Mouse (Mus musculus) midbrain, embryonic 12.5 days (tissue): ENCODE measurements around the gene Zfp710. TPM values are rescaled to one million over a fixed set of nuclear protein-coding genes. Genes with fewer than 3 reads are reported as not detected.
A peak's percentile ranks its signal among the peaks of the same experiment; 100 is the strongest.

ENCODE experiments used
- ATAC-seq: fragments of 200-750 bp; cut with Nextera tagmentation; 2 replicates; pipeline ENCODE4 v1.8.0; 2017; ENCODE audit warnings: low read depth, moderate TSS enrichment, moderate library complexity; ENCODE audit not compliant: low FRiP score
- H3K27ac ChIP-seq: fragments of 300-500 bp; sonication (generic); replicated peaks from 2 replicates; pipeline ENCODE4 v1.5.1; 2016; ENCODE audit warnings: mild to moderate bottlenecking
- H3K27me3 ChIP-seq: fragments of 300-500 bp; sonication (generic); 2 replicates; pipeline ENCODE4 v1.6.1; 2016; ENCODE audit warnings: mild to moderate bottlenecking
- H3K36me3 ChIP-seq: fragments of 300-500 bp; sonication (generic); 2 replicates; pipeline ENCODE4 v1.6.1; 2016
- H3K4me1 ChIP-seq: fragments of 300-500 bp; sonication (generic); 2 replicates; pipeline ENCODE4 v1.6.1; 2016
- H3K4me2 ChIP-seq: fragments of 300-500 bp; sonication (generic); replicated peaks from 2 replicates; pipeline ENCODE4 v1.6.1; 2016; ENCODE audit warnings: mild to moderate bottlenecking, moderate library complexity
- H3K4me3 ChIP-seq: fragments of 300-500 bp; sonication (generic); 2 replicates; pipeline ENCODE4 v1.5.1; 2016; ENCODE audit warnings: mild to moderate bottlenecking
- H3K9ac ChIP-seq: fragments of 300-500 bp; sonication (generic); replicated peaks from 2 replicates; pipeline ENCODE4 v1.6.1; 2016; ENCODE audit warnings: mild to moderate bottlenecking, moderate library complexity
- H3K9me3 ChIP-seq: fragments of 300-500 bp; sonication (generic); 2 replicates; pipeline ENCODE4 v1.6.1; 2016; ENCODE audit warnings: mild to moderate bottlenecking
- WGBS: fragments of 180-500 bp; shearing (Covaris S2); methylation state at CpG from one replicate; pipeline ENCODE4 v1.1.7; 2016; 5-methylcytosine and 5-hydroxymethylcytosine counted together
- polyA plus RNA-seq: library from polyadenylated mRNA; unstranded; fragments of >200 nt; fragmentation: Nextera tagmentation; extraction: Ambion mirVana; gene quantifications from 2 replicates; pipeline ENCODE4 v1.2.1, GENCODE M21; 2016

The Zfp710 gene
- polyA plus RNA-seq, 1 experiment from 2014 or later, result 31.1 TPM

DNA sequence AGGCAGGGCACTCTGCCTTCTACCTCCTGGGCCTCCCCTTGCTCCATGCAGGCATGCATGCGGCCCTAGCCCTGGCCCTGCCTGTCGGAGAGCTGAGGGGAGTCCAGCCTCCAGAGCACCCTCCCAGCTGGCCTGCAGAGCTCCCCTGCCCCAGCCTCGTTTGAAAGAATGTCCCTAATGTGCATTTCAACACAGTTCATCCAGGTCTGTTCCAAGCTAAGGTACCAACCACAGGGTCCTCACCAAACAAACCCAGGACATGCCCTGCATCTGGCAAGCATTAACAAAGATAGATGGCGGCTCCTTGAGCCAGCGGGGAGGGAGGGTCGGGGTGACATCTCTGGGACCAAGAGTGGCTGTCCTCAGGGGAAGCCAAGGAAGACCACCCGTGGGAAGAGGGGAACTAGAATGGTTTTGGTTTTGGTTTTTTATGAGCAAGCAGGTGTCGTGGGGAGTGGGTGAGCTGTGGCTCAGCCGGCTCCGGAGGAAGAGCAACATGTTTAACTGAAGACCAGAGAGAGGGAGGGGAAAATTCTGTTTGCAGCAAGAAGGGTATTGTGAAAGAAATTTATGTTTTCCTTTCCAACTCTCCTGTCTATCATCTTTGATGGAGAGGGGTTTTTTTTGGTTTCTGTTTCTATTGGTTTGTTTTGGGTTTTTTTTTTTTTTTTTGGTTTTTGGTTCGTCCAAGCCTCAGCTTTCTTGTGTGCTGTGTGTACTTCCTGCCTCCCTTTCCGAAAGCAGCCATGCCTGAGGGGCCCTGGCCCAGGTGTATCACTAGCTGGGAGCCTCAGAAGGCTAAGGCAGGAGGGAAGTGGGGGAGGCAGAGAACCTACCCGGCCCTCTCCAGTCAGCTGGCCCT is 66.6 kb downstream of the Zfp710 start:
- WGBS, result 68% methylated on average over 13 of the region's 13 CpGs
- peaks cover 98% of the 10 kb centered on the region for H3K36me3 ChIP-seq
- H3K27me3 ChIP-seq, result no peaks in the 10 kb centered on the region
- no peak for ATAC-seq
- H3K4me3 ChIP-seq, result no peak overlapping the region
- no peak overlapping the region; the same call in 1 of the 2 replicates for H3K27ac ChIP-seq
- H3K4me1 ChIP-seq, result no peaks in the 10 kb centered on the region
- no peak overlapping the region for H3K4me2 ChIP-seq
- no peak overlapping the region for H3K9ac ChIP-seq
- H3K9me3 ChIP-seq, result no peaks in the 10 kb centered on the region

DNA sequence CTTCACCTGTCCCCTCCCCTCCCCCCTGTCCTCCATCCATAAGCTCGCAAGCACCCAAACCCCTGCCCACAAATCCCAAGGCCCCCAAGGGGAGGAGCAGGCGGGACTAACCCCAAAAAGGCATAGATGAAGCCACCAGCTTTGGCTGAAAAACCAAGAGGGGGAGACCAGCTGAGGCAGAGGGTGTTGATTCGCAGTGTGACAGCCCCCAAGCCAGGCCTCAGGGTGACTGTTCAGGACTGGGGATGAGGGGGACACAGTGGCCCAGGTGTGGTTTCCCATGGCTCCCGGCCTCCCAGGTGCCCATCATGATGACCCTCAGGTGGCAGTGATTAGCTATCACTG is 67.2 kb downstream of the Zfp710 start:
- no peak for ATAC-seq
- H3K36me3 ChIP-seq, result peaks cover 98% of the 10 kb centered on the region
- H3K4me3 ChIP-seq, result no peak overlapping the region
- H3K4me2 ChIP-seq, result no peak overlapping the region
- H3K4me1 ChIP-seq, result no peaks in the 10 kb centered on the region
- H3K27me3 ChIP-seq, result no peaks in the 10 kb centered on the region
- no peak overlapping the region for H3K27ac ChIP-seq
- no peak overlapping the region for H3K9ac ChIP-seq
- H3K9me3 ChIP-seq, result no peaks in the 10 kb centered on the region
- WGBS, result 85% methylated on average over 4 of the region's 4 CpGs

DNA sequence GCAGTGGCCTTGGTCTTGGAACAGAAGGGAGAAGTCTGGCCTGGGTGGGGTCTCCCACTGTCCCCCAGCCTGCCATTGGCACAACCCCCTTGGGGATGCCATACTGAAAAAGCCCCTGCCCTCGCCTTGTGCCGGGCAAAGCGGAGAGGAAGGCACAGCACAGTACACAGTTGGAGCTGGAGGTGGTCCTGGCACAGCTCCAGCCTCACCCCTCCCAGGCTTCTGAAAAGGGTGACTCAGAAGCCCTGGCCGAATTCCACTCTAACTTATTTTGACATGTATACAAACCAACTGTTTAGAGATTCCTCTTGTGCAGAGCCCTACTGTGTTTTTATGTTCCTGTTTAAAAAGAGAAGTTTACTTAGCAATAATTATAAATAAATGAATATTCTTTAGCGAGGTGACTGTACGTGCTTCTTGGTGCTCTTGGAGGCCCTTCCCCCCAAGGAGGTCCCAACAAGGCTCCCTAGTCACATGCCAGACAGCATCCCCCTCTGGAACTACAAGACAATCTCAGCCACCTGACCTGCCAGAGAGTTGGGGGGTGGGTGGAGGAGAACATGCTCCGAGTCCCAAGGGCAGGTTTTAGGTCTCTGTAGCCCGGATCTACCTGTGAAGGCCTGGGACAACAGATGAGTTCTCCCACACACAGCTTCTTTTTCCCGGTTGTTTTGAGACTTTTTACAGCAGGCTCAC is 67.9 kb downstream of the Zfp710 start:
- ATAC-seq, result no peak
- H3K4me2 ChIP-seq, result no peak overlapping the region
- no peak overlapping the region for H3K9ac ChIP-seq
- H3K4me3 ChIP-seq, result no peak overlapping the region
- no peak overlapping the region for H3K27ac ChIP-seq
- H3K27me3 ChIP-seq, result no peaks in the 10 kb centered on the region
- no peaks in the 10 kb centered on the region for H3K4me1 ChIP-seq
- 89% methylated on average over 9 of the region's 9 CpGs for WGBS
- H3K9me3 ChIP-seq, result no peaks in the 10 kb centered on the region
- peaks cover 98% of the 10 kb centered on the region for H3K36me3 ChIP-seq

DNA sequence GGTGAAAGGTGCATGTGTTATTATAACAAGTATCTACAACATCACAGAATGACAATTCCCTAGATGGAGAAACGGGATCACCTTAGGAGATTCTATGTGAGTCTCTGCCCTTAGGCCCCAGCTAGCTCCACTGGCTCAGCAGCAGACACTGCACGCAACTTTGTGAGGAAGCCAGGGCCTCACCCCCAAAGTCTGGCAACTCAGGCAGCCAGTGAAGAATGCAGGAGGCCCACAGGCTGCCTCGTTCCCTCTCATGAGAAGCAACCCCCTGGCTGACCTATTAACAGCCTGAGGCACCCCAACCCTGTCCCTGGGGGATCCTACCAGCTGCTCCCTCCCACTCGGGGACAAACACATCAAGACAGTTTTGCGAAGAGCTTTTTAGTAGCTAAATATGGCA is 69.9 kb downstream of the Zfp710 start:
- Histone ChIP-seq H3K36me3 (peaks cover 98% of the 10 kb centered on the region), H3K4me3 (no peak overlapping the region), H3K9me3 (no peaks in the 10 kb centered on the region), H3K27me3 (no peaks in the 10 kb centered on the region), H3K27ac (0 out of 2 replicates have a peak overlapping the region, but pooled peaks have one; percentile 15), H3K4me1 (no peaks in the 10 kb centered on the region), H3K9ac (no peak overlapping the region), H3K4me2 (no peak overlapping the region)
- ATAC-seq, result no peak
- WGBS, result 71% methylated on average over 5 of the region's 5 CpGs

DNA sequence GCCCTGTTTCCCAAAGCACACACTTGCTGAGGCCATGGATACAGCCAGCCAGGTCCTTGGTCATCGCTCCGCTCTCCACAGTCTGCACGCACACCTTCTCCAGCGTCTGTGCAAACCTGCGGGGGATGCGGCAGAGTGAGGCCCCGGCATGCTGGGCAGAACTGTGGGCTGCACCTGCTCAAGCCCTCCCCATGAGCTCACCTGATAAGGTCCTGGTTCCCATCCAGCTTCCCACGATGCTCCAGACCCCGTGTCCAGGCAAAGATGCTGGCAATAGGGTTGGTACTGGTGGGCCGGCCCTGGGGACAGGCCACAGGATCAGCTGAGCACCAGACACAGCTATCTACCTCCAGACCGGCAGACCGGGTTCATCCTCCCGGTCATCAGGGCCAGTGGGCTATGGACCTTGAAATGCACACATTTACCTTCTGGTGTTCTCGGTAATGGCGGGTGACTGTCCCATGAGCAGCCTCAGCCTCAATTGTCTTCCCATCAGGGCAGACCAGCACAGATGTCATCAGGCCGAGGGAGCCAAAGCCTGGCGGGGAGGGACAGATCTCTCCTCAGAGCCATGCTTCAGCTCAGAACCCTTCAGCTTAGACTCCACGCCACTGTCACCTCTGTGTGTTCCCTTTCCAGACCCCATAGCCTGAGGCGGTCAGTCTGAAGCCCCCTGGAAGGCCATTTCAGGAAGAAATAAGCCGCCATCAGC is 71.1 kb downstream of the Zfp710 start:
- H3K36me3 ChIP-seq, result peaks cover 98% of the 10 kb centered on the region
- H3K9me3 ChIP-seq, result no peaks in the 10 kb centered on the region
- no peak overlapping the region for H3K9ac ChIP-seq
- 93% methylated on average over 20 of the region's 20 CpGs for WGBS
- H3K4me1 ChIP-seq, result no peaks in the 10 kb centered on the region
- H3K27ac ChIP-seq, result 0 out of 2 replicates have a peak overlapping the region, but pooled peaks have one; percentile 2
- H3K4me2 ChIP-seq, result no peak overlapping the region
- no peaks in the 10 kb centered on the region for H3K27me3 ChIP-seq
- no peak for ATAC-seq
- H3K4me3 ChIP-seq, result no peak overlapping the region

DNA sequence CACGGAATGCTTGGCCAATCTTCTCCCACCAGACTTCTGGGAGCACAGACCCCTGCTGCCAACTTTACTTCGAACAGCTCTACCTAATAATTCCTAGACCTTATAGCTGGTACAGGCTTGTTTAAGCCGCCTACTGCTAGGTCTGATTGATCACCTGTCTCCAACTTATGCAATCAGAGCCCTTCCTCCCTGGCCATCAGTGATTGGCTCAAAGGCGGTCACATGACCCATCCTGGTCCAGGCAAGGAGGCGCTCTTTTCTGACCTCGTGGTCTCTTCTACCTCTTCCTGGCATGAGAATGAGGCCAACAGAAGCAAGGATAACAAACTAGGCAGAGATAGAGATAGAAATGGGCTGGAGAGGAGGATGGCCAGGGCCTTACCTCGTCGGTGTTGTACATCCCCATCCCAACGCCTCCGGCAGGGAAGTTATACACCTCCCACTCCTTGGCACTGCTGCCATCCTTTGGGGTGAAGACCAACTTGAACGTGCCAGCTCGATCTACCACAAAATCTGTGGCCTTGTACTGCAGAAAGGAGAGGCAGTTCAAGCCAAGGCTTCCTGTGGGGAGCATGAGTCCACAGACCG is 73.9 kb downstream of the Zfp710 start:
- ATAC-seq, result no peak
- WGBS, result 95% methylated on average over 13 of the region's 13 CpGs
- Histone ChIP-seq H3K9me3 (no peaks in the 10 kb centered on the region), H3K27me3 (no peaks in the 10 kb centered on the region), H3K36me3 (peaks cover 98% of the 10 kb centered on the region), H3K27ac (no peak overlapping the region), H3K4me3 (no peak overlapping the region), H3K4me2 (no peak overlapping the region), H3K4me1 (no peaks in the 10 kb centered on the region), H3K9ac (no peak overlapping the region)

DNA sequence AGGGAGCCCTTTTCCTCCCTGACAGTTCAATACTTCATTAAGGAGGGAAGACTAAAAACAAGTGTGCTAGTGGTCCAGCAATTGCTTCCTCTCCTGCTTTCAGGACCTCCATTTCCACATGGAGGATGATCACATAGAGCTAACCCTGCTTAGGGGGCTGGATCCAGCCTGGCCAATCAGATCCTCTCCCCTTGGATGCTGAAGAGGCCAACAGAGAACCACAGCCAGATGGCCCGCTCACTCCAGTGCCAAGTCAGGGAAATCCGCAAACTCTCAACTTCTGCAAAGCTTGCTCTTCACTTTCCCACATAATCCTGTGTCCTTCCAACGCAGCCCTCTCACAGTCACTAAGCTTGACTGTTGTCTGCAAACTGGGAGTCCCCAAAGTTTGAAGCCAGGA is 78.7 kb downstream of the Zfp710 start:
- ATAC-seq, result no peak
- Histone ChIP-seq H3K4me3 (no peak overlapping the region), H3K4me2 (no peak overlapping the region), H3K9me3 (no peaks in the 10 kb centered on the region), H3K9ac (no peak overlapping the region), H3K27ac (no peak overlapping the region), H3K4me1 (no peaks in the 10 kb centered on the region), H3K36me3 (peaks cover 61% of the 10 kb centered on the region), H3K27me3 (no peaks in the 10 kb centered on the region)
- WGBS, result 90% methylated on average over 3 of the region's 3 CpGs

DNA sequence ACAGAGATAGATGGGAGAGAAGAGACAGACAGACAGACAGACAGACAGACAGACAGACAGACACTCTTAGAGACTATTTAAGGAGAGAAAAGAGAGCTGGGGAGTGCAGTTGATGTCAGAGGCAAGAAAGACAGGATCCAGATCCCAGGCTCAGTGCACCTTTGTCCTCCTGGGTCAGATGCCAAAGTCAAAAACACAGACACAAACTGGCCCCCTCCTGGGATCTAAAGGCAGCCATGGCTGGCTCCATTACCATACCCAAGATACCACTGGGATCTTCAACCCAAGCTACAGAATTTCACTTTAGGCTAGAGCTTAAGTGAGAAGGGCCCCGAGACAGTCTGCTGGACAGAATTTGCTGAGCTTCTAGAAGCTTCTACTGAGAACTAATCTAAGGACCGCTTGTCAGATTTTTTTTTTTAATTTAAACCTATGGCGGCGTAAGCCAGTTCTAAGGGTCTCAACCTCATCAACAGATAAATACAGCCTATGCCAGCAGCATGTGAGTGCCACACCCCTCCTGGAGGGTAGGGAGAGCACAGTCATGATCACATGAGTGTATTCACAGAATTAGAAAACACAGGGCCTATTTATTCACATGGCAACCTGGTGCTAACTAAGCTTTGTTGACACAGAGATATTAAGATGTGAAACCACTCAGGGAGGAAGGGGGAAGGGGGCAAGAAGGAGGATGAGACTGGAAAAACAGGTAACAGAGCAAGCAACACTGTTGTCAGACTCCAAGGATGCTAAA is 81.2 kb downstream of the Zfp710 start:
- 92% methylated on average over 4 of the region's 4 CpGs for WGBS
- H3K27ac ChIP-seq, result no peak overlapping the region
- H3K4me3 ChIP-seq, result no peak overlapping the region
- ATAC-seq, result no peak
- peaks cover 48% of the 10 kb centered on the region for H3K36me3 ChIP-seq
- H3K4me2 ChIP-seq, result no peak overlapping the region
- no peak overlapping the region for H3K9ac ChIP-seq
- 0 out of 2 replicates have a peak, but pooled peaks cover 2% of the 10 kb centered on the region for H3K4me1 ChIP-seq
- H3K27me3 ChIP-seq, result no peaks in the 10 kb centered on the region
- H3K9me3 ChIP-seq, result no peaks in the 10 kb centered on the region

DNA sequence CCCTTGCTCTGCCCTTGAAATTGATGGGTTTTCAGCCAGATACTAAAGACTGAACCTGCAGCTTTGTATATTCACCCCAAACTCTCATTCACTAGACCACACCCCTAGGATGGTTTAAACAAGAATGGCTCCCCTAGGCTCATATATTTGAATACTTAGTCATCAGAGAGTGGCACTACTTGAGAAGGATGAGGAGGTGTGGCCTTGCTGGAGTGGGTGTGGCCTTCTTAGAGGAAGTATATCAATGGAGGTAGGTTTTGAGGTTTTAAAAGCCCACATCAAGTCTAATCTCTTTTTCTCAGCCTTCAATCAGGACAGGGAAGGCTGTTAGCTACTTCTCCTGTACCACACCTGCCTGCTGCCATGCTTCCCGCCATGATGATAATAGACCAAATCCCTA is 81.8 kb downstream of the Zfp710 start:
- Histone ChIP-seq H3K4me3 (no peak overlapping the region), H3K9ac (no peak overlapping the region), H3K4me2 (no peak overlapping the region), H3K27me3 (no peaks in the 10 kb centered on the region), H3K36me3 (peaks cover 43% of the 10 kb centered on the region), H3K9me3 (no peaks in the 10 kb centered on the region), H3K27ac (no peak overlapping the region), H3K4me1 (peaks cover 8% of the 10 kb centered on the region)
- 100% methylated on average over 1 of the region's 1 CpGs for WGBS
- no peak for ATAC-seq

DNA sequence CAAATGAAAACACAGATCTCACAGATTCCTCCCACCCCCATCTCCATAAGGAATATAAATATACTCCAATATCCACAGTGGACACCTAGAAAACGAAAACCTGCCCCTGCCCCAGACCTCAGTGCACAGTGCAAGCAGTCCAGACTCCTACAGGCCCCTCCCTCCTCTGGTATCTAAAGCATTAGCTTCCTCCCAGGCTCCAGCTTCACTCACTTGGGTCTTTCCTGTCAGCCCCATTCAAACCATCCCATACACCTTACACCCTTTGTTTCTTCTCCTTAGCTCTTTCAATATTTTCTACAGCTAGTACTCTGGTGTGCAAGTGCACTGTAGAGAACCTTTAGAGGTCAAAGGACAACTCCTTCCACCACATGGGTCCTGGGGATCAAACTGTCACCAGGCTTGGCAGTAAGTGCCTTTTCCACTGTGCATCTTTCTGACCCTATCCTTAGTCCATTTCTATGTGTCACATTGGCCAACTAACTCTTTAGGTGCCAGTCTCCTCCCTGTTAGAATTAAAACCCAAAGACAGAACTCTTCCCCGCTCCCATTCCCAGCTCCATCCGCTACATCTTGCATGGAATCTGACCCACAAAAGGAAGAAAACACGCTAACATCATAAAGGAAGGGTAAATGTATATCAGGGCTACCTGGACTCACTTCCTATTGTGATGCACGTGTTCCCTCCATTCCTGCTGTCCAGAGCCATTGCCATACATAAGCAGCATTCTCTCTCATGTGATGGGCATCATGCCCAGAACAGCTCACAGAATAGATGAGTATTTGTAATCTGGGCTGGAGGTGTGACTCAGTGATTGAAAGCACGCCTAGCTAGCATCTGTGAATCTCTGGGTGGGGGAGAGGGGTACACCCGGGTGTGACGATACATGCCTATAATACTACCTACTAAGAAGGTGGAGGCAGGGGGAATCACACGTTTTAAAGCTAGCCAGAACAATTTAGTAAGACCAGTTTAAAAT is 86.7 kb downstream of the Zfp710 start:
- WGBS, result 88% methylated on average over 9 of the region's 9 CpGs
- H3K9me3 ChIP-seq, result no peaks in the 10 kb centered on the region
- H3K27me3 ChIP-seq, result no peaks in the 10 kb centered on the region
- peaks cover 20% of the 10 kb centered on the region for H3K36me3 ChIP-seq
- H3K27ac ChIP-seq, result no peak overlapping the region
- no peak overlapping the region for H3K4me2 ChIP-seq
- H3K9ac ChIP-seq, result no peak overlapping the region
- ATAC-seq, result no peak
- H3K4me3 ChIP-seq, result no peak overlapping the region
- H3K4me1 ChIP-seq, result peaks cover 48% of the 10 kb centered on the region
